Mouse (Mus musculus) common myeloid progenitor, adult 5-6 weeks (primary cell): ENCODE data around the gene Naa15. TPM values are rescaled to one million over a fixed set of nuclear protein-coding genes. Genes with fewer than 3 reads are reported as not detected.

Experiments used
- ATAC-seq: replicated peaks from 2 replicates; pipeline ENCODE4 v1.8.0; 2016; ENCODE audit warnings: low read depth, mild to moderate bottlenecking, moderate TSS enrichment, inconsistent platforms; ENCODE audit not compliant: poor library complexity, severe bottlenecking
- total RNA-seq: library from RNA; stranded (forward); fragments of 200-1000, 187-1606 nt; gene quantifications from 2 replicates; pipeline ENCODE4 v1.2.3, GENCODE M21; 2017

The Naa15 gene
- 193 and 245 TPM in 2 replicates for total RNA-seq

DNA sequence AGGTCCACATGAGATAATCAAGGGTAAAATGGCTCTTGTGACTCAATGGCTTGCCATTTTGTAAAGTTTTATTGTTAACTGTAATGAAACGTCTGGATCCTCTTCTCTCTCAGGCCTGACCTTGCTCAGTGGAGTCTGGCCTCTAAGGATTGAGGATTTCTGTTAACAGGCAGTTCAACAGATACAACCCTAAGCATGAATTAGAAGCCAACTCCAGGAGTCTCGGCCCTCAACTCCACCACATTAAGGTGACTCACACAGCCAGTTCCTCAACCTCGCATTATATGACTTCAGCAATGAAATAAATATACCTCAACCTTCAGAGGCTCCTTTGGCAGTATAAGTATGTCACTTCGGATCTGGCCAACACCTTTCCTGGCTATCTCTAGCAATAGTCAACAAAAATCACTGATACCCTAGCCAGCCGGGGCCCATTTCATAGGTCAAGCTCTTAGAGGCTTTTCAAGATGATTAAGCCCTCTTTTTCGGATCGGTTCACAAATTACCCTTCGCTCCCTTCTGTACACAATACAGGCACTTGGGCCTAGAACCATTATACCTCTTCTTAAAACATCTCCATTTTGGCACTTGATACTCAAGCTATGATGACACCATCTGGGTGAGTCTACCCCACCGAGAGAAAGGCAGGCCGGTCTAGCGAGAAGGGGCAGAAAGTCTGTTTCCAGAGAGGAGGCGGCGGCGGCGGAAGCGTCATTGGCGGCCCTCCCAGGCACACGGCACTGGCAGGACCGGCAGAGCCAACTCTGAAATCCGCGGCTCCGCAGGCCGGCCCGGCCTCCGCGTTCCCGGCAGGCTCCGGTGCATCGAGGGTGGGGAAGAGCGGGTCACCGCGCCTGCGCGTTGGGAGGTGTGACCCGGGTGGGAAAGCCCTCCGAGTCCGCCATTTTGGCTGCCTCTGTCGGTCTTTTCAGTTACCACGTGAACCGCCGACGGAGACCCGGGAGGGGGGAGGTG is at the start of gene Naa15:
Naa15 (plus strand) TSS at position 51 of the 975 bp plus-strand sequence.
- peak; percentile 91 for ATAC-seq

DNA sequence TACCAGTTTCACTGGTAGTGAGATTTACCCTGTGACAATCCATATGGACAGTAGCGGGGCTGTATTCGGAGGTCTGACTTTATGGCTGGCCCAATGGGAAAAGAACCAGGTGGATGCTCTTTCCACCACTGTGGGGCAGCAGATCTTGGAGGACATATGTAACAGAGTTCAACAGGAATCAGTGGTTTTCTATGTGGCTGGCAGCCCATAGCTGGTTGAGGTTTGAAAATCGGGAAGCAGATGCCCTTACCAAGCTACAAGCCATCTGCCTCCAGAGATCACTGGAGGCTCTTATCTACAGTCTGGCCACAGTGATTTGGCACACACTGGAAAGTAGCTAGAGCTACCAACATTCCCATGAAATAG is 49.4 kb upstream of the Naa15 start:
- no peak; the same call in 1 of the 2 replicates for ATAC-seq

DNA sequence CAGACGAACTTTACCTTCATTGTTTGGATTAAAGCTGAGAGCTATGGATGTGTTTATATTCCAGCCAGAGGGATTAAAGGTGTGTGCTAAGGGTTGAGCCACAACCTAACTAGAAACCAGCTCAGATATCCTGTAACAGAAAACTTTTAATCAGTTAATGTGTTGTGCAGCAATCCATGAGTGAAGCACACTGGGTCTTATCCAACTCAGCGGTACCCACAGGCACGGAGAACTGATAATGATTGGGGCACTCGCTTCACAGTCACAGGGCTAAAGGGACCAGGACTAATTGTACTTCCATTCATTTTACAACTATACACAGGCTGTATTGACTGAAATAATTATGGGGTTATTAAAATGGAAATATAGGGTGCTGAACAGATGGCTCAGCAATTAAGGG is 48.0 kb upstream of the Naa15 start:
- no peak for ATAC-seq

DNA sequence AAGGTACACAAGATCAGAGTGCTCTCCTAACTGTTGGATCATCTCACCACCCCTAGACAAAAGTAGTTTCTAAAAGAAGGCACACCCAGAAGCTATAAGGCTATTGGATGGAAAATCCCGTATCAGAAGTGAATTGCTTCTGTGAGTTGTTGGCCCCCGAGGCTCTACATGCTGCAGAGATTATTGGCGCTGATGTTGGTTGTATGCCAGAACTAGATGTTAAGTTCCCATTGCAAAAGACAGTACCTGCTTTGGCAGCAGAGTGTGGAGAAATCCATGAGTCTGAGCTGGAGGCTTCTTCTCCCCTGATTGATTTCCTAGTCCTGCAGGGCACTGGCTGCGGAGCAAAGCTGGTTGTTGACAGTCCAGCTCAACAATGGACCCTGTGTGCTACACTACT is 46.9 kb upstream of the Naa15 start:
- no peak for ATAC-seq

DNA sequence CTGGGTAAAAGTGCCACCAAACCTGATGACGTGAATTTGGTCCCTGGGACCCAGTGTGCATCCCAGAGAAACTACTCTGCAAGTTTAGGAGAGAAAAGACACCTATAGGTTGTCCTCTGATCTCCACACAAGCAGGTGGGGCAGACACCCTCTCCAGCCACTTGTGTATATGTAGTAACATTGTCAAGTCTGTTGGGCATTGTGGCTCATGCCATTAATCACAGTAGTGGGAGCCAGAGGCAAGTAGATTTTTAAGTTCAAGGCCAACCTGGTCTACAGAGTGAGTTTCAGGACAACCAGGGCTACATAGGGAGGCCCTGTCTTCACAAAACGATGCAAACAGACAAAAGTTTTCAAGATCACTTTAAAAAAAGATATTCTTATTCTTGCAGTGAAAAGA is 43.1 kb upstream of the Naa15 start:
- no peak for ATAC-seq

DNA sequence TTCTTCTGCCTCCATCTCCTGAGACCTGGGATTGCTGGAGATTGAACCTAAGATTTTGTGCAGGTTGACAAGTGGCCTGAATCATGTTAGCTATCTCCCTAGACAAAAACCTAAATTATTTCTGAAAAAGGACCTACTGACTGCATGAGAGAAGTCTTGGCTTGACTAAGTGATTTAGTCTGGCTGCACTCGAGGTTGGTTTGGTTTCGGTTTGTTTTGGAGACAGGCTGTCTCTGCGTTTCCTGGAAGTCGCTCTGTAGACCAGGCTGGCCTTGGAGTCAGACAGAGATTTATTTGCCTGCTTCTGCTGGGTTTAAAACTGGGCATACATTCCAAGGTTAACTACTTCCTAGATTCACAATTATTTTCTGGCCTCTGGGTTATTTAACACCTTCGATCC is 42.1 kb upstream of the Naa15 start:
- no peak for ATAC-seq

DNA sequence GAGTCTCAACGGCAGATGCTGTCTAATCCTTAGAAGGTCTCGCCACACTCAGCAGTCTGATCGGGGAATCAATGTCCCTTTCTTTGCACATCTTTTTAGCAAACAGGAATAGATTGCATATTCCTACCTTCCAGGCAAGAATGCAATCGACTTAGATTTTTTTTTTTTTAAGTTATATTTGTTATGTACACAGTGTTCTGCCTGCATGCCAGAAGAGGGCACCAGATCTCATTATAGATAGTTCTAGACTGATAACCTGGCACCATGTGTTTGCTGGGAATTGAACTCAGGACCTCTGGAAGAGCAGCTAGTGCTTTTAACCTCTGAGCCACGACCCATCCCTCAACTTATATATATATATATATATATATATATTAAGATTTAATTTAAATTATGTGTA is 41.4 kb upstream of the Naa15 start:
- ATAC-seq, result no peak

DNA sequence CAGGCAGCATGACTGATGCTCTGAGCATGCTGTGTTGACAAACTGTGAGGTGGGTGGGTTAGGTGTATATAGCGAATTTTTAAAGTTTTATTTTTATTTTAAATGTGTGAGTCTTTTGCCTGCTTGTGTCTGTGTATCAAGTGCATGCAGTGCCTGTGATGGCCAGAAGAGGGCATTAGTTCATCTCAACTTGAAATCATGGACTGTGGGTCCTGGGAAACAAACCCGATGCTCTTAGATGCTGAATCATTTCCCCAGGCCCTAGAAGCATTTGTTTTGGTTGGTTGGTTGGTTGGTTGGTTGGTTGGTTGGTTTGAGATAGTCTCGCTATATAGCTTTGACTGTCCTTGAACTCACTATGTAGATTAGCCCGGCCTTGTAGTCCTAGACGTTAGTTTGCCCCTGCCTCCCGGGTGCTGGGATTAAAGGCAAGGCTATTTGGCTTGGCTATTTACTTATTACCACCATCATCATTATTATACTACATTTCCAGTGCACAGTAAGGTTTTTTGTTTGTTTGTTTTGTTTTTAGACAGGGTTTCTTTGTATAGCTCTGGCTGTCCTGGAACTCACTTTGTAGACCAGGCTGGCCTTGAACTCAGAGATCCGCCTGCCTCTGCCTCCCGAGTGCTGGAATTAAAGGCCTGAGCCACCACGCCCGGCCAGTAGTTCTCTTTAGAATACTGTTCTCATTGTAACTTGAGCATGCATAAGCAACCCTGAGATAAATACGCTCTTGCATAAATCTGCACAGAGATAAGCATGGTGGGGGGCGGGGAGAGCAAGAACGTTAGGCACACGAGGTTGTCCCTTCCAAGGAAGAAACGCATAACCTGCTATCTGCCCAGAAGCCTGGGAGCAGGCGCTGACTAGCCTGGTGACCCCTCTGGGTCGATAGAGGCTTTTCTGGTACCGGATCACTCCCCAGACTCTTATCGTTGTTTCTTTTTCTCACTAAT is 39.4 kb upstream of the Naa15 start:
- peak; percentile 61 for ATAC-seq

DNA sequence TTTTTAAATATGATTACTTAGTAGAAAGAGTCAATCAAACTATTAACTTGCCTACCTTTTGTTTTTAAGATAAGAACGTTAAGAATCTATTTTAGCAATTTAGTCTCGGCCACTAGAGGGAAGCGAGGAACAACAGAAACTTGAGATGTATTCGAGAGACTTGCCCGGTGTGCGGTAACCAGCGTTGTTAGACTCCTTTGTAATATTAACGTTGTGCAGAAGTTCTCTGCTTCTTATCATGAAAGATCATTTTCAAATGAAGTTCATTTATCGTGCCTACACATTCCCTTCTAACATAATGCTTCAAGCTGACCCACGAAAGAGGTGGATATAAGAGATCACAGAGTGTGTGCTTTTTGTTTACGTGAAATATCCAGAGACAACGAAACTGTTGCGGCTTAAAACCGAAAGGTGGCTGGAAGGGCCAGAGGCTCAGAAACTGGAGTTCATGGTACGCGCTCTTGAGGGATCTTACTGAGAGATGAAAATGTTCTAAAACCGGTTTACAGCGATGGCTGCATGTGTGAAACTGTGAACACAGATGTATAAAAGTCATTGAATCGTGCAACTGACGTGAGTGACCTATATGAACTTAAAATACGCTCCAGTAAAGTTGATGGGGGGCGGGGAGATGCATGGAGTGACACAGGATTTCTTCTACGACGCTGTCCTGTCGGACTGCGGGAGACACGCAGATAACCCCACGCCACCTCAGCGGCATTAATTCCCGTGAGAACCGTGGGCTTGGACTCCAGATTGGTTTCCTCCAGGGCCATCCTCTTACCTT is 36.9 kb upstream of the Naa15 start:
- ATAC-seq, result peak; percentile 77

DNA sequence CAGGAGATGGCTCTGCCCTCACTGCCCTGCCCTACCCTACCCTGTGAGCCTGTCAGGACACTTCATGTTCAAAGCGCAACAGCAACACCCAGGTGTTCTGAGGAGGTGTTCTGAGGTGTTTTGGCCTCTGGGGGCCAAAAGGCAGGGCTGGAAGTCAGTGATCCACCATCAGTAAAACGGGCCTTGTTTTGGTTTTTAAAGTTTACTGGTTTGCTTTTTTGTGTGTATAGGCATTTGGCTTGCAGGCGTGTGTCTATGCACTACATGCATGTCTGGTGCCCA is 36.3 kb upstream of the Naa15 start:
- ATAC-seq, result no peak

DNA sequence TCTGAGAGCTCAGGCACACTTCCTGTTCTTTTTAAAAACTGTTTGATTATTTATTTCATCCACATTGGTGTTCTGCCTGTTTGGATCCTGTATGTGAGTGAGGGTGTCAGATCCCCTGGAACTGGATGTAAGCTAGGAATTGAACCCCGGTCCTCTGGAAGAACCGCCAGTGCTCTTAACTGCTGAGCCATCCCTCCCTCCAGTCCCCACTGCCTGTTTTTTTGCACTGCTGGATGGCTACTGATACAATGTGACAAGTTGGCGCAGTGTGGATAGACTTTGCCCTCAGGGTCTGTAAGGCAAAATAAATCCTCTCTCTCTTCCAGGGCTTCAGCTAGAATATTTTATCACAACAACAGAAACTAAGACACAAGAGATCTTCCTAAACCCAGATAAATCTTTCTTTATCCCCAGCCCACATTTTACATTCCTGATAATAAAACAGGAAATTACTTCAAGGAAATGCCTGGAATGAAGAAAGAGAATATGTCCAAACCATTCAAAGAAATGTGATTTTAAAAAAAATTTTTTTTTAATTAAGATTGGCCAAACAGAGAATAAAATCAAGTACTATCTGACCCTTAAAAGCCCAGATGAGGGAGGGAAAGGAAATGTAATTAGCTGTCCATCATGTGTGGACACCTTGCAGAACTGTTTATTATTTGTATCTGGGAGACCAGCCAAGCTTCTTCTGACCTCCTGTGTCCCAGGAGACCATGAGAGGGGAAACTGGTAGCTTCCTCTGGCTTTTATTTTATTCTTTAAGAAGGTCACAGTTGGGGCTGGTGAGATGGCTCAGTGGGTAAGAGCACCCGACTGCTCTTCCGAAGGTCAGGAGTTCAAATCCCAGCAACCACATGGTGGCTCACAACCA is 34.9 kb upstream of the Naa15 start:
- no peak for ATAC-seq

DNA sequence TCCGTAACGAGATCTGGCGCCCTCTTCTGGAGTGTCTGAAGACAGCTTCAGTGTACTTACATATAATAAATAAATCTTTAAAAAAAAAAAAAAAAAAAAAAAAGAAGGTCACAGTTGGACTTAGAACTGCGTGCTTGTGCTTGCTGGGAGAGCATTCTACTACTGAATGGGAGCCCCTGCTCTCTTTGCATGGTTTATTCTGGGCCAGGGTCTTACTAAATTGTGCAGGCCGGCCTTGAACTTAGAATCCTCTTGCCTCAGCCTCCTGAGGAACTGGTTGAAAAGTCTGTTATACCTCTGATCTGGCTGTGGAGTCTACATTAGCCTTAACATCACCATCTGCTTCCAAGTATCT is 34.3 kb upstream of the Naa15 start:
- ATAC-seq, result no peak

DNA sequence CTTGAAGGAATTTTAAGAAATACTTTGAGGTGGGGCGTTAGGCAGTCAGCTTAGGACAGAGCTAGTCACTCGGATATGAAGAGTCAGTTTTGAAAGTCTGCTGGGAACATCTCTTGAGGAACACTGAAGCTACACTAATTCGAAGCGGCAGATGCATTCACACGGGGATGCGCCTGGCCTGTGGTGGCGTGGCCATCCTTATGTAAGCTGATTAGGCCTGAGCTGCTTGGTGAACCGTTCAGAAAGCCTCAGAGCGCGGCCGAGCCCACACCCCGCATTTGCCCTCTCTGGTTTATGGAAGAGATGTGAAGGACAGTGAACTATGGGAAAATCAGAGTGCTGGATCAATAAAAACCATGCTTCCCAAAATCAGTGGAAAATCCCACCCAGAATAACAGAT is 31.5 kb upstream of the Naa15 start:
- no peak for ATAC-seq

DNA sequence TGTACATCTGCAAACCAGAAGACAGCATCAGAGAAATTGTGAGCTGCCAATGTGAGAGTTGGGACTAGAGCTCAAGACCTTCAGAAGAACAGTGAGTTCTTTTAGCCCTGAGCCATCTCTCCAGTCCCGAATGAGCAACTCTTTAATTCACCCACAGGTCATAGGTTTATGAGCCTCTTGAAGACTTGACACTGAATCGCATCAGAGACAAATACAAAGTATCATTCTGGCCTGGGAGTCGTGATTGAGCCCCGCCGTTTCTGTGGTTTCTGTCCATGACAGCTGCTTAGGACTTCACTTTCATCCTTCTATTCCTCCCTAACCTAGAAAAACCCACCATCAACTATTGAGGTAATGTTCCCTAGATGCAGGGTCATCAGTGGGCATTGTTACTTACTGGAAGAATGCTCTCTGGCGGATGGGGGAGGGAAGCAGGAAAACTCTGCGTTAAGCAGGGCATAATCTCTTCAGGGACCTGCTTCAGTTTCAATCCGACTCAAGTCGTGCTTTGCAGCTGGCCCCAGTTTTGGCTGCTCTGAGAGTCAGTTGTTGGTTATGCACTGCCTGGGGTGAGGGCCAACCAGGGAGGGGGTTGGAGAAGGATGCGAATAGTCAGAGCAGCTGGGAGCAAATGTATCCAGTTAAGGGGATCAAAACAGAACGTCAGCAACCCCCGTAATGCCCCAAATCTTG is 28.4 kb upstream of the Naa15 start:
- ATAC-seq, result no peak

DNA sequence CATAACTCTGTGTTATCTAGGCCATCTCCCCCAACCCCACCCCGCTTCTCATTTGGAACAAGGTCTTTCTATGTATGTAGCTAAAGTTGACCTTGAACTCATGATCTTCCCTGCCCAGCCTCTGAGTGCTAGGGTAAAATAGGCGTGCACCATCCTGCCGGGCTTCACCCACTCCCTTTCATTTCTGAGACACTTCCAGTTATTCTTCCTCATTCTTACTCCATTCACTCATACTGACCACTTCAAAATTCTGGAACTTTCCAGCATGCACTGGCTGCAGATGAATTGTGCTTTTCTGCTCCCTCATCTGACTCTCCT is 27.9 kb upstream of the Naa15 start:
- no peak for ATAC-seq

DNA sequence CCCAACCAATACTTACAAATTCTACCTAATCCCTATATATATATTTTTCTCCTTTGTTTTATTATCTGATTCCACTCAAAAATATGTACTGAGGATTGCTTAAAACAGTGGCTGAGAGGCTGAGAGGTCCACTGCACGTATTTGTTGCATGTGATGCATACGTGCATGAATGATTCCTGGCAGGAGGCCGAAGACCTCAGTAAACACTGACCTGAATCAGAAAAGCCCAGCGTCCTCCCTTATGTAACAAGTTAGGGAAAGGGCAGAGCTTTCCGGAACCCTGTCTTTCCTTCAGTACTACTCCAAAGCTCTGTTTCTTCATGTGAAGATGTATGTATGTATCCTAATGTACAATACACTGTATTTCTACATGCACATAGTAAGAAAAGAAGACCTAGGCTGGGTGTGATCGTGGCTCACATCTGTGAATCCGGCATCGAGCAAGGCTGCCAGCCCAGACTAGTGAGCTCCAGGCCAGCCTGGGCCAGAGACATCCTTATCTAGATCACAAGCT is 27.0 kb upstream of the Naa15 start:
- no peak for ATAC-seq

DNA sequence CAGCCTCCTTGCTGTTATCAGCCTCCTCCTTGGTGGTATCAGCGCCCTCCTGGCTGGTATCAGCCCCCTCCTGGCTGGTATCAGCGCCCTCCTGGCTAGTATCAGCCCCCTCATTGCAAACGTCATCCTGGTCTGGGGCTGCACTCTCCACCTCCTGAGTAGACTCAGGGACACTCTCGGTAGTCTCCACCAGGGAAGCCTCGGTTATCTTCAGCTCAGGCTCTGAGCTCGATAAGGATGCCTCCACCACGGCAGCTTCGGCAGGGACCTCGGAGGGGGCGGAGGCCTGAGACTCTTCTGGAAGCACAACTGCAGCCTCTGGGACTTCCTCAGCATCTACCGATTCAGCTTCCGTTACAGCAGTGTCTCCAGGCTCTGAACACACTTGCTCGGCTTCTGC is 26.0 kb upstream of the Naa15 start:
- ATAC-seq, result peak; percentile 95

DNA sequence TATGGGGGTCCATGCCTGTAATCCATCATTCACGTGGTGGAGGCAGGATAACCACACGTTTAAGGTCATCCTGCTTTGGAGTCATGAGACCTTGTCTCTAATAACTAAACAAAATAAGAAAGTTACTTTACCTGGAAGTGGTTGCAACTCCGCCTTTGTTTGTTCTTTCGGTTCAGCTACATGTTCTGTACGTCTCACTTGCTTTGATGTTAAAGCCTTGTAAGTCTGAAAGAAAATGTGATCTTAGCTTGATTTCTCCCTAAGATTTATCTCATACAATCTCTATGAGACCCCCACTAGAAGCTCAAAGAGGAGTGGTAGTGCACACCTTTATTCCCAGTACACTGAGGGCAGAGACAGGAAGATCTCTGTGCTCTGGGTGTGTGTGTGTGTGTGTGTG is 23.9 kb upstream of the Naa15 start:
- no peak for ATAC-seq

DNA sequence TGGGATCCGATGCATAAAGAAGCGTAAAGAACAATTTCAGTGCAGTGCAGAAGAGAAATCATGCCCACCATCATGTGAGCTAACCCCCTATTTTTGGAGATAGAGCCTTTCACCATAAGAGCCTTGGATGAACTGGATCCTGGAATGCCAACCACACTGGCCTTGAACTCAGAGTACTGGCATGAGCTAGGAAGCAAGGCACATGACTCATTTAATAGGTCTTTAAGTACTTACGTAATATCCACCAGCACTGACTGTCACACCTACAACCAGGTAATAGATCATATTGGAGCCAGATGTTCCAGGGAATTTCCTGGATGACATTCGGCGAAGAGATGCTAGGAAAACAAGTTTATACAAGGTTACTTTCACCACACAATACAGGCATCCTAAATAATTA is 23.4 kb upstream of the Naa15 start:
- ATAC-seq, result no peak
